Mouse (Mus musculus) megakaryocyte-erythroid progenitor cell, adult 5-6 weeks (primary cell): Measurements from ENCODE around the gene Zkscan14. TPM values are rescaled to one million over a fixed set of nuclear protein-coding genes. Genes with fewer than 3 reads are reported as not detected.

Experiments used
- ATAC-seq: replicated peaks from 2 replicates; pipeline ENCODE4 v1.8.0; 2016; ENCODE audit warnings: mild to moderate bottlenecking, inconsistent platforms; ENCODE audit not compliant: severe bottlenecking, poor library complexity, low FRiP score, low TSS enrichment
- total RNA-seq, 2 experiments: library from RNA; stranded (forward) in 1 of 2; stranded (reverse) in 1 of 2; fragments of 200-1000, 215-1000 nt in 1 of 2; fragments of >200 nt in 1 of 2; fragmentation: Nextera tagmentation in 1 of 2; gene quantifications; 2 replicates each; pipeline ENCODE4 v1.2.3; 2014 to 2017

Gene Zkscan14
- total RNA-seq, 2 experiments from 2014 or later = 7.8 to 19.9 TPM

DNA sequence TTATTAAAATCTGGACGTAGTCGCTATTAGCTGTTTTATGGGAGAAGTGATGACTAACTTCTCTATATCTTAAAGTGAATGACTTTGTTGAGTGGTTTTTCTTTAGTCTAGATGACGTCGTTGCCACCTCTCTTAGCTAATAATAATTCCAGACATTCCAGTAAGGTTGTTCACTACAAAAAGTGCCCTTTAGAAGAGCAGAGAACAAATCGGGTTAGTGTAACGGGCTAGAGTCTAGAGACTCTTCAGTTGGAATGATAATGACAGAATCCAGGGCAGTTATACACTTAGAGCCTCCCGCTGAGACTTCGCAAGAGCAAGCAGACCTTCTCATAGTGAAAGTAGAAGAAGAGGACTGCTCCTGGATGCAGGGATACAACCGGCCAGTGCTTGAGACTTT lies 3.4 kb upstream of the Zkscan14 start:
- ATAC-seq = no peak

DNA sequence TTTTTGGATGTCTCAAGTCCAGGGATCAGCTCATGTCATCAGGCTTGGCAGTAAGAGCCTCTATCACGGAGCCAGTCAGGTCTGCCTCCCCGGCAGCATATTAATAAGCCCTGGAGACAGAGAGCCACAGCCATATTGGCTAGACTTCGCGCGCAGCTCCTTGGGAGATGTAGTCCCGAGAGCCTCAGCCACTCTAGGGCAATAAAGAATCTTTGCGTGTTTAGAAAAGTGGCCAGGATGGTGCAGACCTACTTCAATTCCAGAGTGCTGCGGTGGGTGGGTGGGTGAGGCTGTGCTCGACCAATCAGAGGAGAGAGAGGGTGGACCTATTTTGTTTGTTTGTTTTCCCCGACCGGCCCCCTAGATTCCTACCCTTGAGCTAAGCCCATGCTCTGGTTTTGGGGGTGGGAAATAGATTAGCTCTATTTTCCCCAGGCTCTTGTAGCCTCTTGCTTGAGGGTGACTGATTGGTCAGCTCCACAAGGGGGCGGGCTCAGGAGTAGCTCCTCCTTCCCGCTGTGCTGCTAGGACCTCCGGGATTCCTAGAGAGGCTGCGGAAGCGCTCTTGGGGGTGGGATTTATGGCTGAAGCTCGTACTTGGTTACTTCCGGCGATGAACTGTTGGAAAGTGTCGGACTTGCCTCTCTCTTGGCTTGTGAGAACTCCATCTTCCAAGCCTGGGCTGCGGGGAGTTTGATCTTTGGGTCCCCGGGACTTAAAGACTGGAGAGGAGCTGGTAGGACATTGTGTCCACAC lies 2.4 kb upstream of the Zkscan14 start, which contains the start of gene Zkscan5:
Gene Zkscan5 (plus strand): TSS at position 627 of the 756 bp plus-strand sequence.
- ATAC-seq = peak; percentile 85

GRCm38 (mm10) chr5:145202446-145202845 lies 778 bp upstream of the Zkscan14 start:
- ATAC-seq = no peak

DNA sequence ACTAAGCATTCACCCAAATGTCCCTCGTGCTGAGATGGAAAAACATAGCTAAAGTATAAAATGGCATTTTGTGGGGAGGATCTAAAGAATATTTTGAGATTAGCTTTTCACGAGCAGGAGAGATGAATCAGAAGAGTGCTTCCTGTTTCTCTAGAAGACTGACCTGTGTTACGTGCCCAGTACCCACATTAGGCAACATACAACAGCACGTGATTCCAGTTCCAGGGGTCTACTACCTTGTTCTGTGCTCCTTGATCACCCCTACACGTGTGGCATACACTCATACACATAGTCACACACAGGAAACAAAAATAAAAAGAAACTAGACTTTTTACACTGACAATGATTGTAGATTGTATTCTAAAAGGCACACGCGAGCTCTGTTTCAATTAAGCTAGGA lies 1.3 kb downstream of the Zkscan14 start:
- no peak for ATAC-seq

DNA sequence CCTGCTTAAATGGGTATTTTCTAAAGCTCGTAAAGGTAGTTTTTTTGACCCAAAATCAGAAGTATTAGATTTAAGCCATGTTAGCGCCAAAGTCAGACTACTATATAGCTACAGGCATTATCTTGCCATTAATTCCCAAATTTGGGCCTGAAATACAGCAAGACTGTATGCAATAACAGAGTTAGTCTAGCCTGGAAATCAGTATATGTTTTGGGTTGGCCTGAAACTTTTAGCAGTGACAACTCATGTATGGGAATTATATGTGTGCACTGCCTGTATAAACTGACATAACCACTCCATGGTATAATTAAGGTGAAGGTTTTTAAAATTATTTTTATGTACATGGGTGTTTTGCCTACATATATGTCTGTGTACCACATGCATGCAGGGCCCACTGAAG lies 9.7 kb downstream of the Zkscan14 start, which contains the start of gene Atp5j2:
Gene Atp5j2 (minus strand): TSS at position 101 of the 400 bp plus-strand sequence.
- no peak for ATAC-seq

- peak; percentile 82 for ATAC-seq
Observed at GRCm38 (mm10) chr5:145190875-145191798, 10.5 kb downstream of the Zkscan14 start.

GRCm38 (mm10) chr5:145190373-145190772 lies 11.3 kb downstream of the Zkscan14 start:
- ATAC-seq = peak; percentile 56

- peak; percentile 21 for ATAC-seq
Observed at GRCm38 (mm10) chr5:145189416-145189815, 12.3 kb downstream of the Zkscan14 start.

DNA sequence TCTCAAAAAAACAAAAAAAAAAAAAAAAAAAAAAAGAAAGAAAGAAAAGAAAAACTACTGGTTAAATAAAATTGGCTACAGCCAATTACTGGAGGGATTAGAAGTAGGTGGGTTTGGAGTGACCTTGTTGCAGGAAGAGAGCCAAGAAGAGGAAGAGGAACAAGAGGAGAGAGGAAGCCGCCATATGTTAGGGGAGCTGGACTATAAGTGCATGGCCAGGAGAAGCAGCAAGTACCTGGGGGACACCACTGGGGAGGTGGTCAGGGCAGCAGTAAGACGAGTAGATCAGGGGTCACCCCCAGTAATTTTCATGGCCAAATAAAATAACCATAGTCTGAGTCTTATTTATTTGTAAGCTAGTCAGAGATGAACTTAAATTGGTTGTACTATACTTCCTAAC lies 16.4 kb downstream of the Zkscan14 start:
- ATAC-seq = no peak

DNA sequence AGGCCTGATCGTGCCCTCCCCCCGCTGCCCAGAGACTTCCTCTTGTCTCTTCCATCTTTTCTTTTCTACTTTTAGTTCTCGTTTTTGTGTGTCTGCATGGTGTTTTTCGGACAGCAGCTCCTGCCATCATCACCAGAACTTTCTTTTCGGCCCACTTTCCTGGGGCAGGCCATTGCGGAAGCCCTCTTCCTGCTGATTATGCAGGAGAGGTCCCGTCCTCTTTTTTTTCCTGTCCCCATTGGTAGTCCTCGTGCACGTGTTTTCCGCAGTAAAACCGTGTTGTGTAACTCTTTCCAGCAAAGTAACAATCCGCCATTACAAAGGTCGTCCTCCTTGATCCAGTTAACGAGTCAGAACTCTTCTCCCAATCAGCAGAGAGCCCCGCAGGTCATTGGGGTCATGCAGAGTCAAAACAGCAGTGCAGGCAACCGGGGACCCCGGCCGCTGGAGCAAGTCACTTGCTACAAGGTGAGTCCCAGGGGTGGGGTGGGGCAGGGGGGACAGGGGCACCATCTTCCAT lies 23.1 kb downstream of the Zkscan14 start:
- no peak for ATAC-seq

DNA sequence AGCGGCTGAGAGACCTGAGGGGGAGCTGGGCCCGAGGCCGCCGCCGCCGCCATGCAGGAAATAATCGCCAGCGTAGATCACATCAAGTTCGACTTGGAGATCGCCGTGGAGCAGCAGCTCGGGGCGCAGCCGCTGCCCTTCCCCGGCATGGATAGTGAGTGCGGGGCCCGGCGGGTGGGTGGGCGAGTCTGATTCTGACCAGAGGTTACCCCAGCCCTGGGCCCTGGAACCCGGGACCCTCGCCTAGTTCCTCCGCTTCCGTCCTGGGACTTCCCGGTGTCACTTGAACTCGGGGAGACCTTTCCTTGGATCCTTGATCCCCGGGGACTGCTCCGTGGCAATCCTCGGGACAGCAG lies 34.4 kb downstream of the Zkscan14 start:
- ATAC-seq = no peak

DNA sequence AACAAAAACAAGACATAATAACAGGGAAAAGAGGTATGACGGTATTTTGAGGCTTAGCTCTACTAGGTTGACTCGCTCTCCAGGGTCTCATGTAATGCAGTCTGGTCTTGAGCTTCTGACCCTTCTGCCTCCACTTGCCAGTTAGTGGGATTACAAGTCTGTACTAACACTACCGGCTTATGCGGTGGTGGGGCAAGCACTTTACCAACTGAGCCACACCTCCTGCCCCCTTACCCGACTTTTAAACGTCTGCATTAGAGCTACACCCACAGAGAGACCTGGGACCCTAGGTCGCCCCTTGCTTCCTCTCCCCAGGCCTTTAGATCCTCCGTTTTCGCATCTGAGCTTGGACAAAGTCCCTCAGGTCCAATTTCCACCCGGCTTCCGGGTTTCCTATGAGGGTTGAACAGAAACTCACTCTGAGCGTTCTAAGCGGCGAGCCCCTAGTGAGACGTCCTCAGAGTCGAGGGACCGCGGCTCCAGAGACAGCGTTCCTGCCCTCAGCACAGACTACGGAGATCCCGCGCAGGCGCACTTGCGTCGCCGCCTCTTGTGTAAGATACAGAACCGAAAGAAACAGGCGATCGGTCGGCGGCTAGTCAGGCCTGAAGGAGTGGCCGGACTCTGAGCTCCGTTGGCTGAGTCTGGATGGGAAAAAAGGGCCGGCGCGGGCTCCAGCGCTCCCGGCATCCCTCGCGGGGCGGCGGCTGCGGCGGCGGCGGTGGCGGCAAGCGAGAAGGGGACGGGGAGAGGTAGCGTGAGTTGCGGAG lies 34.9 kb downstream of the Zkscan14 start, which contains the start of the genes Ptcd1 and Cpsf4:
Gene Ptcd1 (minus strand): TSS at position 573 of the 770 bp plus-strand sequence.
Gene Cpsf4 (plus strand): TSS at position 678 of the 770 bp plus-strand sequence.
- ATAC-seq = peak; percentile 92

DNA sequence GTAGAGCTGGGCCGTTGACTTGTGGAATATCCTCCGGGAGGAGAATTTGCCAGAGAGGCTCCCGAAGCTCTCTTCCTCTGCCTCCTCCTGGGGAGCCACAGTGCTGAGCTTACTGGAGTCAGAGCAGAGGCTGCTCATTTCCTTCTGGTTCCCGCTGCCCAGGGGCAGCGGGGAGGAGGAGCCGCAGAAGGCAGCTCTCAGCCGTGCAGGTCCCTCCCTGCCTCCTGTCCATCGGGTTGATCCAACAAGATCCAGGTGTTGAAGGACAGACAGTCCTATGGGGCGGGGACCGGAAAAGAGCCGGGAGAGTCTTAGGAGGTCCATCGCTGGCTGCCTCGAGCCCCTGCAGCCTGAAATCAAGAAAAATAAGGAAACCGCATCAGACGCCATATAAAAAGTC lies 36.5 kb downstream of the Zkscan14 start:
- no peak for ATAC-seq

DNA sequence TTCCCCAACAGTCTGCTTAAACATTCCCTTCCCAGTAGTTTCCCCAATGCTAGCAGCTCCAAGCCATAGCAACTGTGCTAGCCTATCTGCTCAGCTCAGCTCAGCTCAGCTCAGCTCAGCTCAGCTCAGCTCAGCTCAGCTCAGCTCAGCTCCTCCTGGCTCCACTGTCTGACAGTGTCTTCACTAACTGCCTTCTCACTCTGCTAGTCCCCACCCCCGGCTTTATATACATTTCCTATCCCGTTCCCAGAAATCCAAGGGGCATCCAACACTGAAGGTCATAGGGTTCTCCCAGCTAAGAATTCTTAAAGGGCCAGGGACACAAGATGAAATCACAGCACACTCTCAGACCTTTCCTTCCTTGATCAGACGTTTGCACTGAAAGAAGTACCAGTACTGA lies 37.0 kb downstream of the Zkscan14 start:
- ATAC-seq = no peak

GRCm38 (mm10) chr5:145161361-145161760 lies 40.3 kb downstream of the Zkscan14 start:
- no peak for ATAC-seq

DNA sequence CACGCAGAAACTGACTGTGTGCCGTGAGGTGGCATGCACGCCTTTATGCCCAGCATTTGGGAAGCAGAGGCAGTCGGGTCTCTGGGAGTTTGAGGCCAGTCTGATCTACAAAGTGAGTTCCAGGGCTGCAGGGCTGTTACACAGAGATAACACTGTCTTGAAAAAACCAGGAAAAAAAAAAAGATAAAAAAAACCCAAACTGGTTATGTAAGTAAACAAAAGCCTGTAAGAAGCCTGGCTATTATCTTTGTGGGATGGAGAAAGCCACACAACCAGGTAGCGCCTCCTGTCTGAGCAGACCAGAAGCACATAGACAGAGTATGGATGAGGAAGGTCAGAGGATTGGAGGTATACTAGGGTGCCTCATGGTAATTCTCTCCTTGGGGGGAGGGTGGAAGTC lies 49.0 kb downstream of the Zkscan14 start:
- ATAC-seq = peak; percentile 85

DNA sequence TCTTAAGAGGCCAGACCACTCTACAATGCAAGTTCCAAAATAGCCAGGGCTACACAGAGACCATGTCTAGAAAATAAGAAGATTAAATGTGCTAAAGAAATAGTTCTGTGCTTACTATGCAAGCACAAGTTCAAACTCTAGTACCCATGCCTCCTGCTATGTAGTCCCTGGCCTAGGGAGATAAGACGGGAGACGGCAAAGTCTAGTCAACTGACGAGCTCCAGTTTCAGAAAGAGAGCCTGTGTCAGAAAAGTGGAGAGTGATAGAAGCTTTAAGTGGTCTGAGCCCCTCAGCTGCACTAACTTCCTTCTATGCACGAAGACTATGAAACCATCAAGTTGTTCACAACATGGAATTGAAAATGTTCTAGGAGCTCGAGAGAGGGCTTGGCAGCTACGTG lies 52.4 kb downstream of the Zkscan14 start:
- peak; percentile 72 for ATAC-seq

DNA sequence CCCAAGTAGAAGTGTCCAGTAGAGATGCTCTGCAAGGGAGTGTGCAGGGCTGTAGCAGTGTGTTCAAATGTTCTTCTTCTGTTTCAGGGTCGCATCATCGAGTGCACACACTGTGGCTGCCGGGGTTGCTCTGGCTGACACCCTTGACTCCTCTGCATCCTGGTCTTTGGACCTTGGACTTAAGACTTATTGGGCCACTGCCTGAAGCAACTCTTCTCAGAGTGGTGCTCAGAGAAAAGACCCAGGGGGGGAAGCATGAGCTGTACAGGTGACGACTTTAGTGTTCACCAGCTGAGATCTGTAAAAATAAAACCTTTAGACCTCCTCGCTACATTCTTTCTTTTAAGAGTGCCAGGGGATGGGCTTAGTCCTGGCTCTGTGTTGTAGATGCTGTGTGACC lies 53.9 kb downstream of the Zkscan14 start:
- ATAC-seq = no peak
